Mouse (Mus musculus): ENCODE data around the gene Pla2g15. TPM values are rescaled to one million over a fixed set of nuclear protein-coding genes. Genes with fewer than 3 reads are reported as not detected.

The Pla2g15 gene
- total RNA-seq, 2 experiments from 2014 or later, result 4.7 to 6.6 TPM

Other genes with a start within 250 kb of the Pla2g15 start
- gene Pskh1, start 250.0 kb upstream of the Pla2g15 start, total RNA-seq (2021), result 10 to 100 TPM; 15.2 to 17.5 TPM
- gene Ctrl, start 216.5 kb upstream of the Pla2g15 start, total RNA-seq (2021), result under 1 TPM in 1 of 2 experiments, not detected in 1; 0.47 TPM
- 10 to 100 TPM; 22.9 to 26.3 TPM for gene Psmb10, start 212.0 kb upstream of the Pla2g15 start, total RNA-seq (2021)
- 1 to 10 TPM in 1 of 2 experiments, under 1 TPM in 1; 0.23 to 1.2 TPM for gene Lcat, start 207.0 kb upstream of the Pla2g15 start, total RNA-seq (2021)
- gene Slc12a4, start 184.3 kb upstream of the Pla2g15 start, total RNA-seq (2021), result 10 to 100 TPM; 18.7 to 26.6 TPM
- gene Dpep3, start 171.0 kb upstream of the Pla2g15 start, total RNA-seq (2021), result not detected
- gene Dus2, start 159.1 kb upstream of the Pla2g15 start, total RNA-seq (2021), result 10 to 100 TPM in 1 of 2 experiments, 1 to 10 TPM in 1; 9.6 to 11.1 TPM
- not detected for gene Dpep2nb, start 144.4 kb upstream of the Pla2g15 start, total RNA-seq (2021)
- gene Ddx28, start 138.5 kb upstream of the Pla2g15 start, total RNA-seq (2021), result 1 to 10 TPM; 8.0 to 8.4 TPM
- 10 to 100 TPM; 25.3 to 30.7 TPM for gene Nfatc3, start 91.6 kb upstream of the Pla2g15 start, total RNA-seq (2021)
- under 1 TPM in 1 of 2 experiments, not detected in 1; 0.07 TPM for gene Esrp2, start 13.4 kb upstream of the Pla2g15 start, total RNA-seq (2021)
- gene Slc7a6, start 18.5 kb downstream of the Pla2g15 start, total RNA-seq (2021), result 10 to 100 TPM in 1 of 2 experiments, 1 to 10 TPM in 1; 5.8 to 11.0 TPM
- gene Slc7a6os, start 60.5 kb downstream of the Pla2g15 start, total RNA-seq (2021), result 10 to 100 TPM; 11.7 to 13.3 TPM
- 10 to 100 TPM; 23.8 to 25.5 TPM for gene Prmt7, start 60.5 kb downstream of the Pla2g15 start, total RNA-seq (2021)
- gene Smpd3, start 187.6 kb downstream of the Pla2g15 start, total RNA-seq (2021), result 1 to 10 TPM; 1.4 to 7.7 TPM

Data from gastrocnemius, postnatal 10 days (tissue).